Mouse (Mus musculus) brain, embryonic 14.5 days (tissue): ENCODE measurements around the gene Oca2.

Experiments used
- CTCF ChIP-seq: fragments of 200-500 bp; IDR thresholded peaks from 2 replicates; pipeline ENCODE4 v1.5.1; 2012; ENCODE audit warnings: inconsistent platforms, mild to moderate bottlenecking, moderate library complexity, borderline replicate concordance; ENCODE audit not compliant: insufficient read depth, insufficient read length; ENCODE audit errors: extremely low read depth
- POLR2A ChIP-seq: fragments of 200-500 bp; IDR thresholded peaks from 2 replicates; pipeline ENCODE4 v1.6.1; 2012; ENCODE audit warnings: mild to moderate bottlenecking, inconsistent platforms, borderline replicate concordance; ENCODE audit not compliant: poor library complexity, insufficient read depth, insufficient read length, severe bottlenecking; ENCODE audit errors: extremely low read depth

- no peak for TF ChIP-seq POLR2A
- no peak for TF ChIP-seq CTCF
These were observed 312.2 kb downstream of the Oca2 start for GRCm38 (mm10) chr7:56551804-56552203.
